Mouse (Mus musculus): ENCODE results near the gene Jam2. TPM values are rescaled to one million over a fixed set of nuclear protein-coding genes. Genes with fewer than 3 reads are reported as not detected.

Jam2 gene
- polyA plus RNA-seq, 1 experiment from 2014 or later, result 4.5 TPM

GRCm38 (mm10) chr16:84771461-84771860 lies 2.5 kb upstream of the Jam2 start:
- no peak overlapping the region for H3K4me3 ChIP-seq (replicated peaks)
- peaks cover 40% of the 10 kb centered on the region for H3K27me3 ChIP-seq
- H3K27ac ChIP-seq, result no peak overlapping the region
- no peak overlapping the region for H3K9ac ChIP-seq (replicated peaks)
- H3K4me2 ChIP-seq, result no peak overlapping the region
- ATAC-seq (ENCODE audit: insufficient number of reproducible peaks, insufficient read depth, low FRiP score, low TSS enrichment, low read depth), result no peak
- 94% methylated on average over 2 of the region's 2 CpGs for WGBS
- peaks cover 9% of the 10 kb centered on the region for H3K4me1 ChIP-seq (replicated peaks)
- H3K9me3 ChIP-seq, result no peaks in the 10 kb centered on the region
- H3K36me3 ChIP-seq, result no peaks in the 10 kb centered on the region

- Histone ChIP-seq H3K27me3 (peaks cover 42% of the 10 kb centered on the region), H3K9me3 (no peaks in the 10 kb centered on the region), H3K27ac (no peak overlapping the region), H3K4me1 (replicated peaks) (peaks cover 9% of the 10 kb centered on the region), H3K9ac (replicated peaks) (no peak overlapping the region), H3K4me3 (replicated peaks) (peak overlapping the region; percentile 65; the same call in 1 of the 2 replicates), H3K4me2 (peak overlapping the region; percentile 98), H3K36me3 (no peaks in the 10 kb centered on the region)
- ATAC-seq (ENCODE audit: insufficient number of reproducible peaks, insufficient read depth, low FRiP score, low TSS enrichment, low read depth), result no peak
- WGBS, result 29% methylated on average over 8 of the region's 8 CpGs
These were observed 1.2 kb upstream of the Jam2 start for GRCm38 (mm10) chr16:84772496-84773267.

- Histone ChIP-seq H3K4me3 (replicated peaks) (peak overlapping the region; percentile 65), H3K4me2 (peak overlapping the region; percentile 98), H3K27ac (no peak overlapping the region), H3K9ac (replicated peaks) (peak overlapping the region; percentile 70), H3K9me3 (no peaks in the 10 kb centered on the region), H3K36me3 (no peaks in the 10 kb centered on the region), H3K4me1 (replicated peaks) (peaks cover 9% of the 10 kb centered on the region), H3K27me3 (peaks cover 42% of the 10 kb centered on the region)
- no peak; the same call in 1 of the 2 replicates for ATAC-seq (ENCODE audit: insufficient number of reproducible peaks, insufficient read depth, low FRiP score, low TSS enrichment, low read depth)
- under 1% methylated on average over 15 of the region's 15 CpGs for WGBS
These were observed 558 bp upstream of the Jam2 start for GRCm38 (mm10) chr16:84773268-84773861.

GRCm38 (mm10) chr16:84774761-84775231 lies 873 bp downstream of the Jam2 start:
- WGBS, result under 1% methylated on average over 23 of the region's 23 CpGs
- Histone ChIP-seq H3K4me2 (peak overlapping the region; percentile 98), H3K4me3 (replicated peaks) (peak overlapping the region; percentile 65), H3K27me3 (peaks cover 42% of the 10 kb centered on the region), H3K4me1 (replicated peaks) (peaks cover 9% of the 10 kb centered on the region), H3K27ac (no peak overlapping the region), H3K36me3 (no peaks in the 10 kb centered on the region), H3K9me3 (peaks cover 5% of the 10 kb centered on the region; the same call in 1 of the 2 replicates), H3K9ac (replicated peaks) (peak overlapping the region; percentile 70)
- ATAC-seq (ENCODE audit: insufficient number of reproducible peaks, insufficient read depth, low FRiP score, low TSS enrichment, low read depth), result no peak

GRCm38 (mm10) chr16:84775356-84775755 lies 1.4 kb downstream of the Jam2 start:
- Histone ChIP-seq H3K4me2 (peak overlapping the region; percentile 98), H3K4me1 (replicated peaks) (peaks cover 9% of the 10 kb centered on the region), H3K36me3 (no peaks in the 10 kb centered on the region), H3K4me3 (replicated peaks) (peak overlapping the region; percentile 65), H3K27me3 (peaks cover 42% of the 10 kb centered on the region), H3K9ac (replicated peaks) (no peak overlapping the region), H3K27ac (no peak overlapping the region), H3K9me3 (peaks cover 5% of the 10 kb centered on the region; the same call in 1 of the 2 replicates)
- ATAC-seq (ENCODE audit: insufficient number of reproducible peaks, insufficient read depth, low FRiP score, low TSS enrichment, low read depth), result no peak
- WGBS, result 37% methylated on average over 11 of the region's 11 CpGs

- ATAC-seq (ENCODE audit: insufficient number of reproducible peaks, insufficient read depth, low FRiP score, low TSS enrichment, low read depth), result no peak
- no peak overlapping the region for H3K27ac ChIP-seq
- no peak overlapping the region for H3K4me2 ChIP-seq
- no peak overlapping the region for H3K4me3 ChIP-seq (replicated peaks)
- H3K9ac ChIP-seq (replicated peaks), result no peak overlapping the region
- 56% methylated on average over 7 of the region's 7 CpGs for whole genome bisulfite sequencing
- peaks cover 9% of the 10 kb centered on the region for H3K4me1 ChIP-seq (replicated peaks)
- no peaks in the 10 kb centered on the region for H3K36me3 ChIP-seq
- peaks cover 5% of the 10 kb centered on the region; the same call in 1 of the 2 replicates for H3K9me3 ChIP-seq
- peaks cover 41% of the 10 kb centered on the region for H3K27me3 ChIP-seq
These were observed 2.3 kb downstream of the Jam2 start for GRCm38 (mm10) chr16:84776089-84776784.

GRCm38 (mm10) chr16:84778431-84778830 lies 4.5 kb downstream of the Jam2 start:
- peaks cover 30% of the 10 kb centered on the region for H3K27me3 ChIP-seq
- no peak overlapping the region for H3K9ac ChIP-seq (replicated peaks)
- no peaks in the 10 kb centered on the region for H3K36me3 ChIP-seq
- no peak overlapping the region for H3K4me2 ChIP-seq
- peaks cover 5% of the 10 kb centered on the region for H3K4me1 ChIP-seq (replicated peaks)
- H3K27ac ChIP-seq, result no peak overlapping the region
- 66% methylated on average over 6 of the region's 6 CpGs for WGBS
- H3K9me3 ChIP-seq, result peaks cover 5% of the 10 kb centered on the region; the same call in 1 of the 2 replicates
- H3K4me3 ChIP-seq (replicated peaks), result no peak overlapping the region
- ATAC-seq (ENCODE audit: insufficient number of reproducible peaks, insufficient read depth, low FRiP score, low TSS enrichment, low read depth), result no peak

- H3K4me3 ChIP-seq (replicated peaks), result no peak overlapping the region
- H3K36me3 ChIP-seq, result no peaks in the 10 kb centered on the region
- WGBS, result 87% methylated on average over 6 of the region's 6 CpGs
- peaks cover 2% of the 10 kb centered on the region; the same call in 1 of the 2 replicates for H3K4me1 ChIP-seq (replicated peaks)
- no peak for ATAC-seq (ENCODE audit: insufficient number of reproducible peaks, insufficient read depth, low FRiP score, low TSS enrichment, low read depth)
- no peak overlapping the region for H3K4me2 ChIP-seq
- peaks cover 5% of the 10 kb centered on the region; the same call in 1 of the 2 replicates for H3K9me3 ChIP-seq
- peaks cover 25% of the 10 kb centered on the region for H3K27me3 ChIP-seq
- no peak overlapping the region for H3K27ac ChIP-seq
- H3K9ac ChIP-seq (replicated peaks), result no peak overlapping the region
These were observed 5.1 kb downstream of the Jam2 start for GRCm38 (mm10) chr16:84778861-84779630.

GRCm38 (mm10) chr16:84779718-84780117 lies 5.8 kb downstream of the Jam2 start:
- peaks cover 2% of the 10 kb centered on the region; the same call in 1 of the 2 replicates for H3K4me1 ChIP-seq (replicated peaks)
- H3K4me3 ChIP-seq (replicated peaks), result no peak overlapping the region
- H3K9ac ChIP-seq (replicated peaks), result no peak overlapping the region
- no peaks in the 10 kb centered on the region for H3K36me3 ChIP-seq
- 87% methylated on average over 5 of the region's 5 CpGs for WGBS
- H3K27ac ChIP-seq, result no peak overlapping the region
- no peak overlapping the region for H3K4me2 ChIP-seq
- ATAC-seq (ENCODE audit: insufficient number of reproducible peaks, insufficient read depth, low FRiP score, low TSS enrichment, low read depth), result no peak
- peaks cover 19% of the 10 kb centered on the region for H3K27me3 ChIP-seq
- H3K9me3 ChIP-seq, result peaks cover 5% of the 10 kb centered on the region; the same call in 1 of the 2 replicates

GRCm38 (mm10) chr16:84783279-84783678 lies 9.4 kb downstream of the Jam2 start:
- no peak for ATAC-seq (ENCODE audit: insufficient number of reproducible peaks, insufficient read depth, low FRiP score, low TSS enrichment, low read depth)
- H3K36me3 ChIP-seq, result no peaks in the 10 kb centered on the region
- no peak overlapping the region for H3K4me2 ChIP-seq
- no peak overlapping the region for H3K4me3 ChIP-seq (replicated peaks)
- peaks cover 5% of the 10 kb centered on the region; the same call in 1 of the 2 replicates for H3K9me3 ChIP-seq
- no peak overlapping the region for H3K9ac ChIP-seq (replicated peaks)
- H3K27ac ChIP-seq, result no peak overlapping the region
- WGBS, result 54% methylated on average over 2 of the region's 2 CpGs
- no peaks in the 10 kb centered on the region for H3K4me1 ChIP-seq (replicated peaks)
- no peaks in the 10 kb centered on the region for H3K27me3 ChIP-seq

Measured in limb, embryonic 12.5 days (tissue).